Mouse (Mus musculus): ENCODE measurements around the gene Tfip11. TPM values are rescaled to one million over a fixed set of nuclear protein-coding genes. Genes with fewer than 3 reads are reported as not detected.

Tfip11 gene
- polyA plus RNA-seq, 1 experiment, result 26.4 TPM

DNA sequence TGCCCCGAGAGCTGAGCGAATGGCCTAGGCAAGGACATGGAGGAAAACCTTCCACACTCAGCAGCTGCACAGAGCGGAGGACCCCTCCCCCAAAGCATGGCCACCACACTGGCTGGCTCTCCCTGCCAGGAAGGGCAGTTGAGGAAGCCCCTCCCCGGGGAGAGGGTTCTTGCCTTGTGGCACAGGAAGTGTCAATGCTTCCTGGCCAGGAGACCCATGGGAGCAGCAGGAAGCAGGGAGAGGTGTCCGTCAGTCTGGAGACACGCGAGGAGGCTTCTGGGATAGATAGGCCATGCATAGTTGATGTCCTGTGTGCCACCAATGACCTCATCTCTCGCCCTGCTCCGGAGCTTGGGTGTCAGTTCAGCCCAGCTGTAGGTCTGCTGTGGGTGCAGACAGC, 30.2 kb downstream of the Tfip11 start:
- H3K27ac ChIP-seq (ENCODE audit: insufficient read depth, low read depth, low read length), result no peak overlapping the region
- no peak overlapping the region for H3K4me3 ChIP-seq (ENCODE audit: insufficient read depth, low read length)
- TF ChIP-seq POLR2A (IDR thresholded peaks at IDR 0.05; ENCODE audit: borderline replicate concordance, low read depth, low read length) (no peak), CTCF (IDR thresholded peaks at IDR 0.05; ENCODE audit: low read depth, low read length) (no peak)
- peaks cover 20% of the 10 kb centered on the region for H3K4me1 ChIP-seq (ENCODE audit: control insufficient read depth, insufficient read depth, low read length)

- H3K4me3 ChIP-seq (ENCODE audit: insufficient read depth, low read length), result no peak overlapping the region
Measured at GRCm38 (mm10) chr5:112359520-112359919, 33.4 kb downstream of the Tfip11 start.

DNA sequence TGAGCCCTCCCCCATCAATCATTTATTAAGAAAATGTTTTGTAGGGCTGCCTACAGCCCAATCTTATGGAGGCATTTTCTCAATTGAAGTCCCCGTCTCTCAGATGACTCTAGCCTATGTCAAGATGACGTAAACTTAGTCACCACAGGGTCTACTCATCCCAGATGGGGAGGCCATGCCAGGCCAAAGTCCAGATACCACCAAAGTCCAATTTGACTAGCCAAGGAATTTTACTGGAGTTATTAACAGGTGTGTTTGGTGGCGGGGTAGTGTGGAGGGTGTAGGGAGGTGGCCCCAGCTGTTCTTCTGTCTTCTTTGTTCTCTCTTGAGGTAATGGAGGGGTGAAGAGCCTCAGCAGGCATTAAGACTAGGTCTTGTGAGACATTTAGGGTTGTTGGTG, 33.9 kb downstream of the Tfip11 start:
- peaks cover 8% of the 10 kb centered on the region for H3K4me1 ChIP-seq (ENCODE audit: control insufficient read depth, insufficient read depth, low read length)
- TF ChIP-seq POLR2A (IDR thresholded peaks at IDR 0.05; ENCODE audit: borderline replicate concordance, low read depth, low read length) (no peak), CTCF (IDR thresholded peaks at IDR 0.05; ENCODE audit: low read depth, low read length) (no peak)
- no peak overlapping the region for H3K27ac ChIP-seq (ENCODE audit: insufficient read depth, low read depth, low read length)
- no peak overlapping the region for H3K4me3 ChIP-seq (ENCODE audit: insufficient read depth, low read length)

More at GRCm38 (mm10) chr5:112359520-112359919, 33.4 kb downstream of the Tfip11 start:
- H3K4me1 ChIP-seq (ENCODE audit: control insufficient read depth, insufficient read depth, low read length), result peaks cover 13% of the 10 kb centered on the region
- no peak overlapping the region for H3K27ac ChIP-seq (ENCODE audit: insufficient read depth, low read depth, low read length)
- no peak for TF ChIP-seq POLR2A (IDR thresholded peaks at IDR 0.05; ENCODE audit: borderline replicate concordance, low read depth, low read length)
- TF ChIP-seq CTCF (IDR thresholded peaks at IDR 0.05; ENCODE audit: low read depth, low read length), result no peak

DNA sequence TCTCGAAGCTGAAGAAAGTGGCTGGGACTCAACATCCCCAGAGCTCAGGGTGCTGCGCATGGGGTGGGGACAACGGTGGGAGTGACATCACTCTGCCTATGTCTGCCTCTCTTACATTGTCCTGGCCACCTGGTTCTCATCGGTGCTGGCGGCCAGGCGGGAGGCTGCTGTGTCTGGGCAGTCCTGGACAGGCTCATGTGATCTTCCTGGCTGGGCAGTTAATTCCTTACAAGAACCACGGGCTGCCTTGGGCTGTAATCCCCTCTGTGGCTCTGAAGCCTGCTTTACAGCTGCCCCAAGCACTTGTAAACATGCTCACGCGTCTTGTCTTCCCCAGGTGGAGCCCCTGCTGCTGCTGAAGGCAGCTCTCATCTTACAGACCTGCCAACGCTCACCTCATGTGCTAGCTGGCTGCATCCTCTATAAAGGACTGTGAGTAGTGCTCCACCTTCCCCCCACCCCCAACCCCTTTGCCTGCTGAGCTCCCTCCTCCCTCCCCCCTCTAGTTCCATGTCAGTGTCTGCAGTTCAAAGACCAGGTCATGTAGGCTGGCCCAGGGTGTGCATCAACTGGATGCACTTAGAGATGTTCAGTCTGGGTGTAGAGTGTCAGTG, 38.1 kb downstream of the Tfip11 start:
- no peak overlapping the region for H3K27ac ChIP-seq (ENCODE audit: insufficient read depth, low read depth, low read length)
- H3K4me1 ChIP-seq (ENCODE audit: control insufficient read depth, insufficient read depth, low read length), result no peaks in the 10 kb centered on the region
- no peak overlapping the region for H3K4me3 ChIP-seq (ENCODE audit: insufficient read depth, low read length)
- no peak for TF ChIP-seq POLR2A (IDR thresholded peaks at IDR 0.05; ENCODE audit: borderline replicate concordance, low read depth, low read length)
- no peak for TF ChIP-seq CTCF (IDR thresholded peaks at IDR 0.05; ENCODE audit: low read depth, low read length)

- TF ChIP-seq POLR2A (IDR thresholded peaks at IDR 0.05; ENCODE audit: borderline replicate concordance, low read depth, low read length), result no peak
- TF ChIP-seq CTCF (IDR thresholded peaks at IDR 0.05; ENCODE audit: low read depth, low read length), result no peak
- no peak overlapping the region for H3K27ac ChIP-seq (ENCODE audit: insufficient read depth, low read depth, low read length)
- no peak overlapping the region for H3K4me3 ChIP-seq (ENCODE audit: insufficient read depth, low read length)
- no peaks in the 10 kb centered on the region for H3K4me1 ChIP-seq (ENCODE audit: control insufficient read depth, insufficient read depth, low read length)
Measured at GRCm38 (mm10) chr5:112366879-112367278, 40.7 kb downstream of the Tfip11 start.

GRCm38 (mm10) chr5:112367338-112367737, 41.2 kb downstream of the Tfip11 start:
- TF ChIP-seq CTCF (IDR thresholded peaks at IDR 0.05; ENCODE audit: low read depth, low read length) (no peak), POLR2A (IDR thresholded peaks at IDR 0.05; ENCODE audit: borderline replicate concordance, low read depth, low read length) (no peak)
- H3K4me3 ChIP-seq (ENCODE audit: insufficient read depth, low read length), result no peak overlapping the region

GRCm38 (mm10) chr5:112367929-112368328, 41.8 kb downstream of the Tfip11 start:
- Histone ChIP-seq H3K4me3 (ENCODE audit: insufficient read depth, low read length) (no peak overlapping the region), H3K27ac (ENCODE audit: insufficient read depth, low read depth, low read length) (no peak overlapping the region), H3K4me1 (ENCODE audit: control insufficient read depth, insufficient read depth, low read length) (no peaks in the 10 kb centered on the region)
- no peak for TF ChIP-seq POLR2A (IDR thresholded peaks at IDR 0.05; ENCODE audit: borderline replicate concordance, low read depth, low read length)
- TF ChIP-seq CTCF (IDR thresholded peaks at IDR 0.05; ENCODE audit: low read depth, low read length), result no peak

More at GRCm38 (mm10) chr5:112367338-112367737, 41.2 kb downstream of the Tfip11 start:
- no peak overlapping the region for H3K27ac ChIP-seq (ENCODE audit: insufficient read depth, low read depth, low read length)
- no peaks in the 10 kb centered on the region for H3K4me1 ChIP-seq (ENCODE audit: control insufficient read depth, insufficient read depth, low read length)

DNA sequence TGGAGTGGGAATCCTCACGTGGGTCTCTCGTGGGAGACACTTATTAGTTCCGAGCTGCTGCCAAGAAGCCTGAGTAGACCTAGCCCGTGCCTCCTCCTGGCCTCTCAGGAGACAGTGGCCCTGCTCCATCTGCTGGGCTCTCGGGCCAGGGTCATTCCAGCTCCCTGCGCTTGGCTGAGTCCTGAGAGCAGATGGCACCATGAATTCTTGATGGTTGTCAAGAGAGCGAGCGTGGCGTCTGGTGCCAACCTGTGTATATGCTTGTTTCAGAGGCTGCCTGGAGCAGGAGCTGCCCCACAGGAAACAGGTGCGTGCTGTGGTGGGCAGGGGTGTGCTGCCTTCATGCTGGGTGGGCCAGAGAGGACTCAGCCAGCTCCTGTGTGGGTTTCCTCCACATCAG, 42.5 kb downstream of the Tfip11 start:
- no peak for TF ChIP-seq POLR2A (IDR thresholded peaks at IDR 0.05; ENCODE audit: borderline replicate concordance, low read depth, low read length)
- TF ChIP-seq CTCF (IDR thresholded peaks at IDR 0.05; ENCODE audit: low read depth, low read length), result no peak
- no peaks in the 10 kb centered on the region for H3K4me1 ChIP-seq (ENCODE audit: control insufficient read depth, insufficient read depth, low read length)
- no peak overlapping the region for H3K27ac ChIP-seq (ENCODE audit: insufficient read depth, low read depth, low read length)

DNA sequence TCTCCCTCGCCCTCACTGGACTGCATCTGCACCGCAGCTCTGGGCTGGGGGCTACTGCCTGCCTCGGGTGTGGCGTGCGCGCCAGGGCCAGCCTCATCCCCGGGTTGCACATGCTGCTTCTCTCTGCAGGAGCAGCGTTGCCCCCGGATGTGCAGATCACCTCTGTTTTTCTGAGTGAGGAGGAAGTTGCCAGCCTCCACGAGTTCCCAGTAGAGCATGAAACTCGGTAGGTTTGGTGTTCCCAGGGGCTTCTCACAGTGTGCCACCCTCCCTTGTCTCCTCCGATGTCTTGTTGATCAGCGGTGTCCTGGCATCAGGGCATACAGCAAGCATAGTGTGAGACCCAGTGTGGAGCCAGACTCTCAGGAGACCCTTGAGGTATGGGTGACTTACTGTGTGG, 43.2 kb downstream of the Tfip11 start:
- H3K27ac ChIP-seq (ENCODE audit: insufficient read depth, low read depth, low read length), result no peak overlapping the region
- no peak for TF ChIP-seq POLR2A (IDR thresholded peaks at IDR 0.05; ENCODE audit: borderline replicate concordance, low read depth, low read length)
- no peak for TF ChIP-seq CTCF (IDR thresholded peaks at IDR 0.05; ENCODE audit: low read depth, low read length)
- H3K4me3 ChIP-seq (ENCODE audit: insufficient read depth, low read length), result no peak overlapping the region
- no peaks in the 10 kb centered on the region for H3K4me1 ChIP-seq (ENCODE audit: control insufficient read depth, insufficient read depth, low read length)

More for the DNA sequence above, 42.5 kb downstream of the Tfip11 start:
- H3K4me3 ChIP-seq (ENCODE audit: insufficient read depth, low read length), result no peak overlapping the region

DNA sequence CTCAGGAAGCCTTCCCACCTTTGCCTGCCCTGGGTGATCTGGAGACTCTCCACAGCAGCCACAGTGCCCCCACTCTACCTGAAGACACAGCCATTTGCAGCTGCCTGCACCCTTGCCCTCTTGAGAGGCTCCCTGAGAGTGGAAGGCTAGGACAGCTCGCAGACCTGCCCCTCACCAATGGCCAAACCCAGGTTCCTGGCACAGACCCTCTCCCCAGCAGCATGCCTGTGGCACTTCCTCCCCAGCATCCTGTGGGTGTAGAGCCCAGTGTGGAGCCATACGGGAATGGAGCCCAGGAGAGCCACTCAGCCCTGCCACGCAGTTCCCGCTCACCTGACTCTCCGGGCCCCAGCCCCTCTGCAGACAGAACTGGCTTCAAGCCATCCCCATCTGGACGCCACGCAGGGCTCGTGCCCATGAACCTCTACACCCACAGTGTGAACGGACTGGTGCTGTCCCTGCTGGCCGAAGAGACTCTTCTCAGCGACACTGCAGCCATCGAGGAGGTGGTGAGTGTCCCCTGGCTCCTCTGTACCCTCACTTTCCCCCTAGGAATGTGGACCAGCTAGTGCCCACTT, 44.2 kb downstream of the Tfip11 start:
- TF ChIP-seq CTCF (IDR thresholded peaks at IDR 0.05; ENCODE audit: low read depth, low read length) (no peak), POLR2A (IDR thresholded peaks at IDR 0.05; ENCODE audit: borderline replicate concordance, low read depth, low read length) (no peak)
- Histone ChIP-seq H3K4me3 (ENCODE audit: insufficient read depth, low read length) (no peak overlapping the region), H3K4me1 (ENCODE audit: control insufficient read depth, insufficient read depth, low read length) (no peaks in the 10 kb centered on the region), H3K27ac (ENCODE audit: insufficient read depth, low read depth, low read length) (no peak overlapping the region)
